Mouse (Mus musculus) hindbrain, embryonic 15.5 days (tissue): ENCODE results near the gene Tmem14a. TPM values are rescaled to one million over a fixed set of nuclear protein-coding genes. Genes with fewer than 3 reads are reported as not detected.
A peak's percentile ranks its signal among the peaks of the same experiment; 100 is the strongest.
"Not testable (repeated sequence)": the region's sequence is repeated elsewhere in the genome, so short reads cannot be mapped to it uniquely, and the experiment has no call there.

Experiments used
- ATAC-seq: fragments of 200-750 bp; cut with Nextera tagmentation; 2 replicates; pipeline ENCODE4 v1.8.0; 2017; ENCODE audit warnings: low read depth, moderate number of reproducible peaks, moderate TSS enrichment; ENCODE audit not compliant: low FRiP score
- H3K27ac ChIP-seq: fragments of 300-500 bp; sonication (generic); replicated peaks from 2 replicates; pipeline ENCODE4 v1.5.1; 2015; ENCODE audit warnings: mild to moderate bottlenecking, inconsistent platforms
- H3K27me3 ChIP-seq: fragments of 300-500 bp; sonication (generic); 2 replicates; pipeline ENCODE4 v1.6.1; 2015; ENCODE audit warnings: control low read depth, inconsistent platforms
- H3K36me3 ChIP-seq: fragments of 300-500 bp; sonication (generic); 2 replicates; pipeline ENCODE4 v1.6.1; 2015; ENCODE audit warnings: control low read depth, inconsistent platforms
- H3K4me1 ChIP-seq: fragments of 300-500 bp; sonication (generic); replicated peaks from 2 replicates; pipeline ENCODE4 v1.6.1; 2015; ENCODE audit warnings: control low read depth, inconsistent platforms
- H3K4me2 ChIP-seq: fragments of 300-500 bp; sonication (generic); 2 replicates; pipeline ENCODE4 v1.6.1; 2015; ENCODE audit warnings: moderate library complexity, mild to moderate bottlenecking, inconsistent platforms
- H3K4me3 ChIP-seq: fragments of 300-500 bp; sonication (generic); 2 replicates; pipeline ENCODE4 v1.5.1; 2015; ENCODE audit warnings: mild to moderate bottlenecking, inconsistent platforms
- H3K9ac ChIP-seq: fragments of 300-500 bp; sonication (generic); 2 replicates; pipeline ENCODE4 v1.6.1; 2015; ENCODE audit warnings: inconsistent platforms
- H3K9me3 ChIP-seq: fragments of 300-500 bp; sonication (generic); 2 replicates; pipeline ENCODE4 v1.6.1; 2016; ENCODE audit warnings: control low read depth, inconsistent platforms
- WGBS: fragments of 180-500 bp; shearing (Covaris S2); methylation state at CpG from one replicate; pipeline ENCODE4 v1.1.7; 2015; 5-methylcytosine and 5-hydroxymethylcytosine counted together
- polyA plus RNA-seq: library from polyadenylated mRNA; unstranded; fragments of >200 nt; fragmentation: Nextera tagmentation; extraction: Ambion mirVana; gene quantifications from 2 replicates; pipeline ENCODE4 v1.2.1, GENCODE M21; 2015

Gene Tmem14a
- polyA plus RNA-seq, 1 experiment from 2014 or later: 20.8 TPM

- H3K36me3 ChIP-seq: no peaks in the 10 kb centered on the region
- no peaks in the 10 kb centered on the region for H3K27me3 ChIP-seq
- H3K9me3 ChIP-seq: no peaks in the 10 kb centered on the region
- 50% methylated on average over 3 of the region's 3 CpGs for WGBS
- H3K9ac ChIP-seq: no peak overlapping the region
- no peak overlapping the region for H3K27ac ChIP-seq
- no peak overlapping the region for H3K4me2 ChIP-seq
- no peaks in the 10 kb centered on the region for H3K4me1 ChIP-seq
- no peak for ATAC-seq
- no peak overlapping the region for H3K4me3 ChIP-seq
These were observed 38.0 kb downstream of the Tmem14a start for GRCm38 (mm10) chr1:21256391-21256790.

DNA sequence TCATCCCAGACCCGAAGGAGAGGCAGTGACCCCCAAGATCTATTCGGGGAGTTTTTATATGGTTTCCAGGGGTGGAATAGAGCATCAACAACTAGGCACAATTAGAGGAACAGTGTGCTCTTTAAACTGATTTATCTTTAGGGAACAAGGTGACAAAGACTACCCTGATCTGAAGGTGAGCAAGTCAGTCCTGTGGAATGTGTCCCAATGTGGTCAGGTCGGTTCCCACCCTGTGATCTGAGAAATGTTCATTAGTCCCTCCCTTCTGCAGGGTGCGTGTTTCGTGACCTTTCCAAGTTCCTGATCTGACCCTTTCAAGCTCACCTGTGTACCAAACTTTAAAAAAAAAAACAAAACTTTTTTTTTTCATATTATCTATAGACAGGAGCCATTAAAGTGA, 38.5 kb downstream of the Tmem14a start:
- Histone ChIP-seq H3K4me1 (no peaks in the 10 kb centered on the region), H3K9me3 (no peaks in the 10 kb centered on the region), H3K4me2 (no peak overlapping the region), H3K36me3 (no peaks in the 10 kb centered on the region), H3K27me3 (no peaks in the 10 kb centered on the region), H3K9ac (no peak overlapping the region), H3K27ac (no peak overlapping the region), H3K4me3 (no peak overlapping the region)
- 81% methylated on average over 5 of the region's 5 CpGs for WGBS
- ATAC-seq: no peak

DNA sequence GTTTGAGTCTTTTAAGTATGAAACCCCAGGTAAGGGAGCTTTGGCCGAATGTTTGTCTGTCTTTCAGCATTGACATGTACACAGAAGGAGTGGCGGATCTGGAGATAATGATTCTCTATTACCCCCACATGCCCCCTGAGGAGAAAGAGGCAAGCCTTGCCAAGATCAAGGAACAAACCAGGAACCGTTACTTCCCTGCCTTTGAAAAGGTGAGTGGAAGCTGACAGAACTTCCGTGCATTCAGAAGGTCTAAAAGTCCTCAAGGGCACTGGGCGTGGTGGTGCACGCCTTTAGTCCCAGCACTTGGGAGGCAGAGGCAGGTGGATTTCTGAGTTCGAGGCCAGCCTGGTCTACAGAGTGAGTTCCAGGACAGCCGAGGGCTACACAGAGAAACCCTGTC, 41.6 kb downstream of the Tmem14a start:
- H3K9ac ChIP-seq, H3K4me3 ChIP-seq, H3K4me2 ChIP-seq, H3K27me3 ChIP-seq, H3K27ac ChIP-seq, H3K36me3 ChIP-seq, H3K9me3 ChIP-seq, ATAC-seq, H3K4me1 ChIP-seq: not testable (repeated sequence)
- WGBS: 85% methylated on average over 8 of the region's 8 CpGs

GRCm38 (mm10) chr1:21262401-21262800, 44.0 kb downstream of the Tmem14a start:
- no peak overlapping the region for H3K27ac ChIP-seq
- no peaks in the 10 kb centered on the region for H3K9me3 ChIP-seq
- H3K9ac ChIP-seq: no peak overlapping the region
- H3K4me1 ChIP-seq: no peaks in the 10 kb centered on the region
- H3K4me3 ChIP-seq: no peak overlapping the region
- ATAC-seq: no peak
- WGBS: 94% methylated on average over 5 of the region's 5 CpGs
- no peaks in the 10 kb centered on the region for H3K36me3 ChIP-seq
- no peak overlapping the region for H3K4me2 ChIP-seq
- H3K27me3 ChIP-seq: no peaks in the 10 kb centered on the region

DNA sequence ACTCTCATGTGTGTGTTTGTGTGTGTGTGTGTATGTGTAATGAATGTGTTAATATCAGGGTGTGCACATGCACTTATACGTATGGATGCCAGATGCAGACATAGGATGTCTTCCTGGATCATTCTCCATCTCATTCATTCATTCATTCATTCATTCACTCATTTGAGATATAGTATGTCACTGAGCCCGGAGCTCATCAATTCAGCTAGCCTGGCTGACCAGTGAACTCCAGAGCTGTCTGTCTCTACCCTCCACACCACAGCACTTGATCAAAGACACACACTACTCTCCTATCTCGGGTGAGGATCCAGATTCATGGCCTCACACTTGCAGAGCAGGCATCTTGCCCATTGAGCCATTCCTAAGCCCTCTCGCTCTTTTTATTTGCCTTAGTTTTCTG, 45.6 kb downstream of the Tmem14a start:
- WGBS: 92% methylated on average over 4 of the region's 4 CpGs
- ATAC-seq: no peak
- no peak overlapping the region for H3K4me2 ChIP-seq
- no peak overlapping the region for H3K9ac ChIP-seq
- H3K4me1 ChIP-seq: no peaks in the 10 kb centered on the region
- no peak overlapping the region for H3K4me3 ChIP-seq
- no peak overlapping the region for H3K27ac ChIP-seq
- H3K9me3 ChIP-seq: no peaks in the 10 kb centered on the region
- H3K36me3 ChIP-seq: no peaks in the 10 kb centered on the region
- no peaks in the 10 kb centered on the region for H3K27me3 ChIP-seq

GRCm38 (mm10) chr1:21264747-21265146, 46.4 kb downstream of the Tmem14a start:
- Histone ChIP-seq H3K36me3 (no peaks in the 10 kb centered on the region), H3K27me3 (no peaks in the 10 kb centered on the region), H3K4me1 (no peaks in the 10 kb centered on the region), H3K9me3 (no peaks in the 10 kb centered on the region), H3K4me3 (no peak overlapping the region), H3K27ac (no peak overlapping the region), H3K9ac (no peak overlapping the region), H3K4me2 (no peak overlapping the region)
- no peak for ATAC-seq
- 76% methylated on average over 8 of the region's 8 CpGs for WGBS

- H3K27me3 ChIP-seq: no peaks in the 10 kb centered on the region
- H3K9ac ChIP-seq: no peak overlapping the region
- H3K27ac ChIP-seq: no peak overlapping the region
- H3K9me3 ChIP-seq: no peaks in the 10 kb centered on the region
- no peaks in the 10 kb centered on the region for H3K36me3 ChIP-seq
- H3K4me3 ChIP-seq: no peak overlapping the region
- H3K4me1 ChIP-seq: no peaks in the 10 kb centered on the region; the same call in 1 of the 2 replicates
- no peak for ATAC-seq
- H3K4me2 ChIP-seq: no peak overlapping the region
- 89% methylated on average over 1 of the region's 1 CpGs for WGBS
These were observed 48.4 kb downstream of the Tmem14a start for GRCm38 (mm10) chr1:21266766-21267165.

- ATAC-seq, H3K27me3 ChIP-seq: not testable (repeated sequence)
- WGBS: 91% methylated on average over 7 of the region's 7 CpGs
These were observed 49.1 kb downstream of the Tmem14a start for GRCm38 (mm10) chr1:21267466-21267865.

DNA sequence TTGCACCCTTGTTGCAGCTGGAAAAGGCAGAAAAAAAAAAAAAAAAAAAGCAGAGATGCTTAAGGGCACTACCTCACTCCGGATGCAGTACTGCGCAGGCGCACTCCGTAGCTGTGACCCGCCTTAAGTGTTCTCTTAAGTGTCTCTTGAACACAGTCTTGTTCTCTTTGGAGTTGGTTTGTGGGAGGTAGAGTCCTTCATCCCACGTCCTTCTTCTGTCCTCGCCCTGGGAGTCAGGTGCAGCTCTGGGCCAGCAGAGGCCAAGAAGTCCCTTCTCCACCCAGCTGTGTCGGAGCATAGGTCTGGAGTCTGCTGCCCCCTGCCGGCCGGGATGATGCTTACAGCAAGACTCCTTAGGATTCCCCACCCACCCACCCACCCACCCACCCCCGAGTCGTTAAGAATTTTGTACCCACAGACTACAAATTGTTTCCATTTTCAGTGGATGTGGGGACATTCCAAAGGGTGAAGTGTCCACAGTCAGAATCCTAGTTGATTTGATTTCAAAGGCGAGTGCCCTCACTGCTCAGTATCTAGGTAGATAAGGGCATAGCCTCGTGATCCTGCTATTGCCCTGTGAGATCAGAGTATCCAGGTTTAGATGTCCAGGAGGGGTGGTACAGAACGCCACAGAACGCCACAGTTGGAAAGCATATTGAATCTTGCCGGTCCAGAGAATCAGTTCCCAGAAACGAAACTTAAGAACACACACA, 53.1 kb downstream of the Tmem14a start:
- H3K9ac ChIP-seq: no peak overlapping the region
- WGBS: 24% methylated on average over 18 of the region's 18 CpGs

More at GRCm38 (mm10) chr1:21267466-21267865, 49.1 kb downstream of the Tmem14a start:
- H3K9me3 ChIP-seq, H3K4me2 ChIP-seq, H3K36me3 ChIP-seq, H3K9ac ChIP-seq, H3K27ac ChIP-seq, H3K4me1 ChIP-seq, H3K4me3 ChIP-seq: not testable (repeated sequence)

GRCm38 (mm10) chr1:21272056-21272431, 53.7 kb downstream of the Tmem14a start:
- no peak for ATAC-seq
- Histone ChIP-seq H3K9ac (no peak overlapping the region), H3K4me1 (no peaks in the 10 kb centered on the region; the same call in 1 of the 2 replicates), H3K27ac (no peak overlapping the region), H3K36me3 (no peaks in the 10 kb centered on the region), H3K4me2 (peak overlapping the region; percentile 54), H3K27me3 (0 out of 2 replicates have a peak, but pooled peaks cover 2% of the 10 kb centered on the region), H3K9me3 (no peaks in the 10 kb centered on the region), H3K4me3 (peak overlapping the region; percentile 17)
- 15% methylated on average over 14 of the region's 14 CpGs for WGBS

More for the DNA sequence above, 53.1 kb downstream of the Tmem14a start:
- Histone ChIP-seq H3K36me3 (no peaks in the 10 kb centered on the region), H3K27ac (no peak overlapping the region), H3K27me3 (0 out of 2 replicates have a peak, but pooled peaks cover 2% of the 10 kb centered on the region), H3K9me3 (no peaks in the 10 kb centered on the region), H3K4me1 (no peaks in the 10 kb centered on the region; the same call in 1 of the 2 replicates), H3K4me3 (peak overlapping the region; percentile 18), H3K4me2 (peak overlapping the region; percentile 54)
- peak; percentile 69 for ATAC-seq

DNA sequence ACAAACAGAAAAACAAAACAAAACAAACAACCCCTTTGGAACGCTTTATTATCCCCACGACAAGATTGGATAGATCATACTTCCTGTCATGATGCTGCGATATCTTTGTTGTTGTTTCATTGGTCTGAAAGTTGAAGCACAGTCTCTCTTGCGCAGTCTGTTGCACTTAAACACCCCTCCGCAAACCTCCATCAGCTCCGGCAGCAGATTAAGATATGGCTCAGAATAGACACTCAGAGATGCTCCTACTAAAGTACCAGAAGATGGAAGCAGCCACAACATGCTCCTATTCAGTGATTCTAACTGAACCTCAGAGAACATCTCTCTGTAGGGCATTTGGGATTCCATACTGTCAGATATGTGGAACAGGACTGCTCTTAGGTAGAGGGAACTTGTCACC, 54.7 kb downstream of the Tmem14a start:
- WGBS: 96% methylated on average over 6 of the region's 6 CpGs
- Histone ChIP-seq H3K4me1 (no peaks in the 10 kb centered on the region; the same call in 1 of the 2 replicates), H3K4me2 (no peak overlapping the region), H3K9me3 (no peaks in the 10 kb centered on the region), H3K36me3 (no peaks in the 10 kb centered on the region), H3K27me3 (0 out of 2 replicates have a peak, but pooled peaks cover 2% of the 10 kb centered on the region), H3K27ac (no peak overlapping the region), H3K4me3 (no peak overlapping the region), H3K9ac (no peak overlapping the region)
- no peak for ATAC-seq

- ATAC-seq: no peak
- no peak overlapping the region for H3K4me2 ChIP-seq
- H3K27ac ChIP-seq: no peak overlapping the region
- H3K4me1 ChIP-seq: no peaks in the 10 kb centered on the region; the same call in 1 of the 2 replicates
- no peak overlapping the region for H3K9ac ChIP-seq
- no peaks in the 10 kb centered on the region for H3K36me3 ChIP-seq
- H3K4me3 ChIP-seq: no peak overlapping the region
- H3K27me3 ChIP-seq: 0 out of 2 replicates have a peak, but pooled peaks cover 2% of the 10 kb centered on the region
- WGBS: 76% methylated on average over 2 of the region's 2 CpGs
- H3K9me3 ChIP-seq: no peaks in the 10 kb centered on the region
These were observed 56.2 kb downstream of the Tmem14a start for GRCm38 (mm10) chr1:21274437-21275040.
